Mouse (Mus musculus) ovary, postnatal 10 days (tissue): ENCODE results near the gene Pknox1.
"Not testable (repeated sequence)": the region's sequence is repeated elsewhere in the genome, so short reads cannot be mapped to it uniquely, and the experiment has no call there.

ENCODE experiments used
- DNase-seq: peaks from one replicate; pipeline ENCODE4 v3.0.0; 2022; ENCODE audit warnings: low spot score

Gene Pknox1

DNA sequence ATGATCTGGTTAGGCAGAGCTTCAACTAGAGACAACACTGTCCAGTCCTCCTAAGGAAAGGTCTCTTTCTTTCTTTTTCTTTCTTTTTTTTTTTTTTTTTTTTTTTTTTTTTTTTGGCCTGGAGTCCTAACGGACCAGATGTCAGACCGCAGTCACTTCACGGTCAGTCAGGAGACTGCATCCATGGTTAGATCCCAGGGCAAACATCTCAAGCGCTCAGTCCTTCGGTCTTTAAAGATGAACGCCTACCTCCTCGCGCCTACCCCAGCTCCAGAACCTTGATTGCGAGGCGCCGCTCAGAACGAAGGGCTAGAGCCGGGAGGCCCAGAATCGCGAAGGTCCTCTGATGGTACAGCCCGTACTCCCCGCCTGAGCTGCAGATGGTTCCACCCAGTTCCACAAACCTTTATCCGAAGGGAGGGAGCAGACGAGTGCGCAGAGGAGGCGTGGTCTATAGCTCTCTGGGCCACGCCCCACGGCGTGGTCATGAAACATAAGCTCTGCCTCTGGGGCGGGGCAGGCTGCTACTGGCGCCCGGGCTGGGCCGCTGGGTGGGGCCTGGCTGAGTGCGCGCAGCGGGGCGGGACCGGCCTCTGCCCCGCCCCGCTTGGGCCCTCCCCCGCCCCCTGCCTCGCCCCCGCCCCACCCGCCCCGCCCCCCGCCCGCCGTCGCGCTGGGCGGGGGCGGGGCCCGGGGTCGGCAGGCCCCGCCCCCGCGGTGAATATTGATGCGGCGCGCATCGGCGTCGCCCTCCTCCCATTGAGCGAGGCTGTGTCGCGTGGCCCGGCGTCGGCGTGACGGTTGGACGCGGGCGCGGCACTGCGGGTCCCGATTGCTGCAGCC is at the start of gene Pknox1:
Pknox1 (plus strand) TSS at position 720 of the 843 bp plus-strand sequence.
- DNase-seq = peak; percentile 89

- DNase-seq = no peak
These were observed 45.1 kb upstream of the Pknox1 start for GRCm38 (mm10) chr17:31519344-31519945.

DNA sequence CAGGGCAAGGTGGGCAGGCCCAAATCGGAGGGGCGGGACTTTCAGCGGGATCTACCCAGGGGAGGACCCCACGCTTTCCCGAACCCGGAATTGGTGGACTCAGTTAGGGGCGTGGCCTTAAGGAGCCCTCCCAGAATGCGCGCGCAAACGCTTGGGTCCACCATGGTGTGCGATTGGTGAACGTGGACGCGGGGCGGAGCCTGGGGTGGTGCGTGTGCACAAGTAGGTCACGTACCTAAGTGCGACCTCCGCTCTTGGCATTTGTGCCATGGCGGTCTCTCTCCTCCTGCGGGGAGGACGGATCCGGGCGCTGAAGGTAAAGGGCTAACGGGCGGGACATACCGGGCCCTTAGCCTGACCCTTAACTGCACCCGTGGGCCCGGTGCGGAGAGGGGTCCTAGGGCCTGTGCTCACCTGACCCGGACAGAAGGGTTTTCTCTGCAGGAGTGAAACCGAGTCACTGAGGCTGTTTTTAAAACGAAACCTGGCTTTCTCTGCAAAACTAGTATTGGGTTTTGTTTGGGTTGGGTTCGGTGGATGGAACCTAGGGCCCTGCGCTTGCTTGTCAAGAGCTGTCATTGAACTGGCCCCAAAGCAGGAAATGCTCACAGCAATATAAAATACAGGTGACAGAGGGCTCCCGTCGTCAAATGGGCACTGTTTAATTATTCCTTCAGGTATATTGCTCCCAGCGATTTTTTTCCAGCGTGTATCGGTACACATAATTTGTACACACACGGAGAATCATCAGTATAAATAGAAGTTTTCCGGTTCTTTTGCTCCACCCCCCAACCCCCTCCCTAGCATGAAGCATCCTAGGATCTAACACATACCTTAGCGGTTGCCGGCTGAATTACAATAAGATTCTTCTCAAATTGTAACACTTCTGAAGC is 44.3 kb upstream of the Pknox1 start, which contains the start of the genes Wdr4 and Ndufv3:
Wdr4 (minus strand) TSS at position 35 of the 893 bp plus-strand sequence.
Ndufv3 (plus strand) TSS at position 170 of the 893 bp plus-strand sequence.
- DNase-seq = peak; percentile 93

- DNase-seq = no peak
These were observed 43.6 kb upstream of the Pknox1 start for GRCm38 (mm10) chr17:31520895-31521294.

DNA sequence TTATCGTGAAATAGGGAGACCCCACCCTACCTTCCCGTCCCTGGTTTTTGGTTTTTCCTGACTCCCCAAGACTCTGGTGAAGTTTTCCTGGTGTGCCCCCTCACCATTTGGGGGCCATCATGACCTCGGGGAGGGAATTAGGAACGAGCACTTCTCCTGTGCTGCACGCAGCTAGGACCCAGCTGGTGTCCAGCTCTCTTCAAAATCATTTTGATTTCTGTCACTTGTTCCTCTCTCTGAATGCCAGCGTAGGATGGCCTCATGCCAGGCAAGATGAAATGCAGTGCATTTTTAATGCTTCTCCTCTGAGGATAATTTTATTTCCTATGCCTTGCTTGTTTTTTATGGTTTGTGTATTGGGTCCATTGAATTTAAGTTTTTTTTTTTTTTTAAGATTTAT is 42.6 kb upstream of the Pknox1 start:
- no peak for DNase-seq

- DNase-seq = no peak
These were observed 39.4 kb upstream of the Pknox1 start for GRCm38 (mm10) chr17:31525114-31525513.

- no peak for DNase-seq
These were observed 38.7 kb upstream of the Pknox1 start for GRCm38 (mm10) chr17:31525816-31526215.

DNA sequence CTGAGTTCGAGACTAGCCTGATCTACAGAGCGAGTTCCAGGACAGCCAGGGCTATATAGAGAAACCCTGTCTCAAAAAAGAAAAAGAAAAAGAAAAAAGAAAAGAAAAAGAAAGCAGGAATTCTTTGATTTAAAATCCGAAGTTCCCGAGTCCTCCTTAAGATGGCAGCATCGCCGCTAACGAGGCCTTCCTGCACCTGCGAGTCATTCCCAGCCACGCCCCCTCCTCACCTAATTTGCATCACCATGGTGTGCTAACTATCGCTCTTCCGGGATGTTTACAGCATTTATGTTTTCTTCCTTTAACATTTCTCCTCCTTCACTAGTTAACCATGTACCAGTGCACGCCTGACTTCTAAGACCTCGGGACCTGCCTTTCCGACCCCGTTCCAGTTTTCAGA is 35.2 kb upstream of the Pknox1 start:
- DNase-seq = no peak

DNA sequence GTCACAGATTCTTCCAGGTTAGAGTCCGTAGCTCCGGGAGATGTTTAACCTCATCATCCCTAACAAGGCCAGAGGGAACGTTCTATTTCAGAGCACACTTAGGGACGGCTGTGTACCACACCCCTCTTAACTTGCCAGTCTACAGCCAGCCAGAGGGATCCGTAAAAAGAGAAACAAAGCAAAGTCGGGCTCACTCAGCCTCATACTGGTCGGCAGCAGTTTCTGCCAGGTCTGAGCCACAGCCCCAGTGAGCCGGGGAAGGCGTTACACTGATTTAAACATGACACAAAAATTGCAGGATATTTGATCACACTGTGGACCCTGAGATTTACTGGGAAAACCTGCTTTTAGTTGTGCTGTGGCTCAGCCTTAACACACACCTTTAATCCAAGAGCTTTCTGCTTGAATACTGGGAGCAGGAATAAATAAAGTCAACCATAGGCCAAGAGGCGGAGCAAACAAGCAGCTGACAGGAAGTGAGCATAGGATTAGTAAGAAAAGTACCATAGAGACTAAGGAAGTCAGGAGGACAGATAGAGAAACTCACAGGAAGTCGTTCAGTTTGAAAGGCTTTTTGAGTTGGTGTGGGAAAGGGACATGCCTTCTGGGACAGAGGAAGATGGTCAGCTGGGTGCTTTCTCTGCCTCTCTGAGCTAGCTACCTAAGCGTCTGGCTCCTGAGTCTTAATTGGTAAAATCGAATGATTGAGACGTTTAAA is 32.9 kb upstream of the Pknox1 start:
- DNase-seq = no peak

DNA sequence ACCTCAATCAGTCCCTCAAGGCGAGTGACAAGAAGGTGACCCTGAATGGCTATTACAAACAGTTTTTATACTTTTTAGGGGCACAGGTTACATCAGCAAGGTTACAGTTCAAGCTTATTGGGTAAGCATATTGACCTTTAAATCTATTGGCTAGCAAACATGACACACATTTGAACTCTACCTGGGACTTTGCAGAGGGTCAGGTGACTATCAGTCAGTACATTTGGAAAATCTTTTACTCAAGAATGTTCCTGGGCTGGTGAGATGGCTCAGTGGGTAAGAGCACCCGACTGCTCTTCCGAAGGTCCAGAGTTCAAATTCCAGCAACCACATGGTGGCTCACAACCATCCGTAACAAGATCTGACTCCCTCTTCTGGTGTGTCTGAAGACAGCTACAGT is 32.2 kb upstream of the Pknox1 start:
- DNase-seq = not testable (repeated sequence)

DNA sequence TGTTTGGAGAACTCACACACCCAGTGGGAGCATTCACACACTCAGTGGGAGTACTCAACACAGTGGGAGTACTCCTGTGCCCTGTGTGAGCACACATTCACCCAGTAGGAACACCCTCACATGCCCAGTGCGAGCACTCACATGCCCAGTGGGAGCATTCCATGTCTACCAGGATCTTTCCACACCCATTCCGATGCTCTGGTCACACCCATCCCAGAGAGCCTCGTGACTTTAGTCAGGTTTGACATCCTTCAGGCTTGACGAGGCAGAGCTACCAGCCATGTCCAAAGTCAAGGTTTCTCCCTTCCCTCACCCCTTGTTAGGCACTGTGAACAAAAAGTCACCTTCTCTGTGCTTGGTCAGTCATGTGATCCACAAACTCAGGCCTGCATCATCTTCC is 29.2 kb upstream of the Pknox1 start:
- DNase-seq = no peak

- peak; percentile 40 for DNase-seq
These were observed 28.5 kb upstream of the Pknox1 start for GRCm38 (mm10) chr17:31535871-31536629.

DNA sequence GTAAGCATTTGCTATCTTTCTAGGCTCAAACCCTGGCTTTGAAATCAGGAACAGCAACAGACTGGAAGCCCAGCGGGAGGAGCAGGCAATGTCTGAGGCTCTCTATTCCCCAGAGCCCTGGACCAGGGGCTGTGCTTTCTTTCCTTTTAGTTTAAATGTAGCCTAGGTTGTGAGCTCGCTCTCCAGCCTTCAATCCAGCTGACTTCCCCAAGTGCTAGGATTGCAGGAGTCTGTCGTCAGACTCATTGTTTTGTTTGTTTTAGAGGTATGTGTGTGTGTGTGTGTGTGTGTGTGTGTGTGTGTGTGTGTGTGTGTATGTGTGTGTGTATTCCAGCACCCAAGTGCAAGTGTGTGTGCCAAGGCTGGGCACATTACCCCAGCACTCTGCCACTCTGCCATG is 24.4 kb upstream of the Pknox1 start:
- no peak for DNase-seq

DNA sequence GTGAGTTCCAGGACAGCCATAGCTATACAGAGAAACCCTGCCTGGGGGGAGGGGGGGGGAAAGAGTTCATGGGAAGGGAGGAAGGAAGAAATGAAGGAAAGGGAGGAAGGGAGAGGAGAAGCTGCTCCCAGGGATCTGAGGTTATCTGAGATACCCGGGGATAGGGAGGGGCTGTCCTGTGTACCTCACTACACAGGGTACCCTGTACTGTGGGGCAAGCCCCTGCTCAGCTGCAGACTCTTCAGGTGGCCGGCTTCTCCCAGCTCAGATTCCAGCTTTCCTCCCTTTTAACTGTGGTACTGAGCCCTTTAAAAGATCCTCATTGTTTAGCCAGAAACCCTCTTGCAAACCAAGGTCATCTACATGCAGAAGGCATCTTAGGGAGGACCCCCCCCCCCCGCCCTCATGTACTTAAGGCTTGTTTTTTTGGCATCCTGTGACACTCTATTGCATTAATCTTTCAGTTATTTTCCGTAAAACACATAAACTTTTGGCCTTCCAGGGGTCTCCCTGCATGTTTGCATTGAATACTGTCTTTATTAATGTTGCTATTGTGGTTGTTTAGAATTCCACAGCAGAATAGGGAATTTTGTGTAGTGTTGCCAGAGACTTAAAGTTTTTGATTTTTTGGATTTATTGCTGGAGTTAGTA is 23.6 kb upstream of the Pknox1 start:
- no peak for DNase-seq

GRCm38 (mm10) chr17:31541460-31541831 is 23.1 kb upstream of the Pknox1 start:
- DNase-seq = no peak

DNA sequence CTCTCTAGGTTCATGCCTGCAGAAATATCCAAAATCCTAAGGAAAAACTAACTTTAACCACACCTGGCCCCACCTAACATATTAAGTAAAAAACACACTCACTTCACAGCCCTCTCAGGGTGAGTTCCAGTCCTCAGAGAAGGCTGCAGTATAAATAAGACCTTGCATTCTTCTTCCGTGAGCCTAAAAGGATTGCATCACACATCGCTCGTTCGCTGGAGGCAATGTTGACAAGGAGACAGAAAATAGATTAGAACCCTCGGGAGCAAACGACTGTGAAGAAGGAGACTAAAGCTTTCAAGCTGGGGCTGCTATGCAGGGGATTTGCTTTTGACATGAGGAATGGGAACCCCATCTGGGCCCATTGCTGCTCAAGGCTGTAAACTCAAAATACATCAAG is 21.0 kb upstream of the Pknox1 start:
- no peak for DNase-seq

- no peak for DNase-seq
These were observed 17.9 kb upstream of the Pknox1 start for GRCm38 (mm10) chr17:31546444-31547196.

- DNase-seq = no peak
These were observed 16.6 kb upstream of the Pknox1 start for GRCm38 (mm10) chr17:31547974-31548373.

DNA sequence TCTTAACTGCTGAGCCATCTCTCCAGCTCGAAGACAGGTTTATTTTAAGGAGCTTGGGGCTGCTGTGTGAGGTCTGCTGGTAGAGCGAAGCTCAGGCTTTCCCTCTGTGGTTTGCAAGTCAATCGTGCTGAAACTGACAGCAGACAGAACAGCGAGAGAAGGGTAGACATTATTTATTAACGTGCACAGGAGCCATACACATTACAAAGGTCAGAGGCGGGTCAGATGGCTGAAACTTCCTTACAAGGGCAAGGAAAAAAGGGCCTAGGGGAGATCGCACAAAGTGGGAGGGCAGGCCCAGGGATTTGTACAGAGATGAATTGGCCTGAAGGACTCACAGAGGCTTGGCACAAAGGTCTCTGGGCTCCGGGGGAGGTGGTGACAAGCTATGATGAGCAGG is 15.1 kb upstream of the Pknox1 start:
- no peak for DNase-seq

DNA sequence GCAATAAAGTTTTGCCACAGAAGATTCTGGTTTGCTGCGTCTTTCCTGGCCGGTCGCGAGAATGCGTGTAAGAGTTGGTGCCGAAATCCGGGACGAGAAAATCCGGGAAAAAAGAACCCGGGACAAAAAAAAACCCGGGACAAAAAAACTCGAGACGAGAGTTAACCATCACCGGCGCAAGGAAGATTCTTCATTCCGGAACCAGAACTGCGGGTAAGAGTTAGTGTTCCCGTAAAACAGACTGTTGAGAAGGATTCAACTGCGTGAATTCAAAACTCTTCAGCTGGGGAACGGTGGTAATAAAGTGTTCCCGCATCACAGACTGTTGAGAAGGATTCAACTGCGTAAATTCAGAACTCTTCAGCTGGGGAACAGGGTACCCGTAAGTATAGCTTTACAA is 11.9 kb upstream of the Pknox1 start:
- DNase-seq = not testable (repeated sequence)
